In the genomic region with DNA sequence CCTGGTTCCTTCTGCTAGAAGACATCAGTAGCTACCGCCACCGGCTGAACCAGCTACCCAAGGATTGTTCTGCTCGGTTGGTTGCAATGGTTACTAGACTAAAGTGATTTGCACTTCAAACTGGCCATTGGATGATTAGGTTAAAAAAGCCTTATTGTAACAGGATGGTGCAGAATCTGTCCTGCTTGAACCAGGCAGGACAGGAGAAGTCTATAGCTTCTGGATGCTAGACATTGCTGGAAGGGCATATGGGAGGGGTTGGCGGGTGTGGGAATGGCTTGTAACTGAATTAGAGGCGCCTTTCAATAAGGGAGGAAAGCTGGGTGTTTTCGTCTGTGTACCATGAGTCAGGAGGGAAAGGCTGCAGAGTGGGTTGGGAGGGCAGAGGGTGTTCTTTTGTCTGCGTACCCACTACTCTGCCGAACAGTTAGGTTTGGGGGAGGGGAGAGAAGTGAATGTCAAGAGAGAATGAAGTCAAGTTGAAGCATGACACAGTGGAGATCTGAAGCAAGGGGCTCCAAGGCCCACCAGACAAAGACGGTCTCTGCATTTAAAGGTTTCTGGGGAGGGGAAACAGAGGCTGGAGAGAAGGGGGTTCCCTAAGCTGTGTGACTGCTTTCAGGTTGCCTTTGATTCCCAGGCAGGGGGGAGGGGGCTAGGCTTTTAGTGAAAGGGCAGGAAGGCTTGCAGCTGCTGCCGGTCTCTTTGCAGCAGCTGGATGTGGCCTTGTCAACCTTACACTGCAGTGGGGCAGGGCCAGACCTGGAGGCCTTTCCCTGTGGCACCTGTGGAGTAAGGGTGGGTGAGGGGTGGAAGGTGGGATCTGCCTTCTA, we compare ENCODE assay signal across 23 mouse cellular contexts. TPM values are rescaled to one million over a fixed set of nuclear protein-coding genes. Genes with fewer than 3 reads are reported as not detected.
DNase-seq lines count a peak whose midpoint lies in the region; ATAC-seq and TF ChIP-seq lines count a peak whose summit lies in the region.
"Had no signal": no experiment of that assay in that cellular context is flagged by ENCODE, and none has a peak within 500 bp of the region (broad histone marks: within the 10 kb centered on the region; RNA-seq: fewer than 3 reads in every experiment).

No protein-coding gene starts in this region.

- H3K36me3 ChIP-seq in kidney, embryonic 14.5 days (ENCODE audit: control insufficient read depth, insufficient read depth, low read length) = no peaks in the 10 kb centered on the region
- no peaks in the 10 kb centered on the region for H3K36me3 ChIP-seq in stomach, embryonic 15.5 days
- H3K36me3 ChIP-seq in stomach, postnatal 0 days (ENCODE audit: control insufficient read depth, insufficient read depth, low read length) = no peaks in the 10 kb centered on the region
- no peaks in the 10 kb centered on the region for H3K36me3 ChIP-seq in limb, embryonic 12.5 days
- H3K36me3 ChIP-seq: heart, embryonic 15.5 days had no signal

- H3K9ac ChIP-seq in kidney, embryonic 14.5 days (ENCODE audit: low read depth, low read length) = no peak overlapping the region
- no peak overlapping the region for H3K9ac ChIP-seq in stomach, embryonic 15.5 days
- no peak overlapping the region for H3K9ac ChIP-seq in stomach, postnatal 0 days (ENCODE audit: low read length)
- H3K9ac ChIP-seq in limb, embryonic 12.5 days (replicated peaks) = 0 out of 2 replicates have a peak overlapping the region, but pooled peaks have one; percentile 1
- H3K9ac ChIP-seq: heart, embryonic 15.5 days; liver, postnatal 0 days had no signal

- no peaks in the 10 kb centered on the region for H3K9me3 ChIP-seq in kidney, embryonic 14.5 days (ENCODE audit: control insufficient read depth, low read length)
- H3K9me3 ChIP-seq in stomach, embryonic 15.5 days = no peaks in the 10 kb centered on the region
- H3K9me3 ChIP-seq in stomach, postnatal 0 days (ENCODE audit: control insufficient read depth, low read length) = no peaks in the 10 kb centered on the region
- H3K9me3 ChIP-seq in limb, embryonic 12.5 days = no peaks in the 10 kb centered on the region
- H3K9me3 ChIP-seq: heart, embryonic 15.5 days; megakaryocyte, embryonic 14.5 days had no signal

- no peak for TF ChIP-seq CTCF in stomach, postnatal 0 days (IDR thresholded peaks at IDR 0.05; ENCODE audit: low read depth)

- ATAC-seq in kidney, embryonic 14.5 days (ENCODE audit: low FRiP score, low TSS enrichment) = peak; percentile 46; the same call in 1 of the 2 replicates
- 0 out of 2 replicates have a peak, but pooled peaks have one; percentile 45 for ATAC-seq in stomach, embryonic 15.5 days (ENCODE audit: insufficient read depth, low FRiP score, low read depth)
- no peak for ATAC-seq in stomach, postnatal 0 days (ENCODE audit: low FRiP score, low TSS enrichment)
- no peak; the same call in 1 of the 2 replicates for ATAC-seq in limb, embryonic 12.5 days (ENCODE audit: insufficient number of reproducible peaks, insufficient read depth, low FRiP score, low TSS enrichment, low read depth)
- ATAC-seq: liver, postnatal 0 days; Patski had no signal

- DNase-seq in kidney, postnatal 4 days = no peak
- no peak for DNase-seq in stomach, postnatal 0 days (ENCODE audit: low spot score)
- DNase-seq in embryo, embryonic 11 days = peak; percentile 28
- no peak for DNase-seq in layer of hippocampus, postnatal 10 days (ENCODE audit: low spot score in 2 of 2)
- no peak for DNase-seq in frontal cortex, adult 2 months (ENCODE audit: extremely low spot score in 1 of 2, low spot score in 1 of 2)
- DNase-seq: adrenal gland, postnatal 25 days; cerebellum, adult 11-12 months; cerebellum, postnatal 14 days; gastrocnemius, postnatal 10 days; heart, adult 2 months; heart, postnatal 4 days; kidney, adult 9 months; layer of hippocampus, postnatal 36 days; liver, postnatal 0 days; lung, postnatal 14 days; right cerebral cortex, postnatal 14 days; thymus, adult 2 months had no signal

- H3K4me2 ChIP-seq in kidney, embryonic 14.5 days (replicated peaks; ENCODE audit: low read depth, low read length) = no peak overlapping the region
- no peak overlapping the region for H3K4me2 ChIP-seq in stomach, embryonic 15.5 days
- no peak overlapping the region for H3K4me2 ChIP-seq in stomach, postnatal 0 days (replicated peaks; ENCODE audit: low read depth)
- no peak overlapping the region for H3K4me2 ChIP-seq in limb, embryonic 12.5 days
- H3K4me2 ChIP-seq: heart, embryonic 15.5 days had no signal

- H3K27ac ChIP-seq in kidney, embryonic 14.5 days (ENCODE audit: low read depth, low read length) = no peak overlapping the region
- H3K27ac ChIP-seq in stomach, embryonic 15.5 days = no peak overlapping the region
- no peak overlapping the region for H3K27ac ChIP-seq in stomach, postnatal 0 days (replicated peaks)
- no peak overlapping the region for H3K27ac ChIP-seq in limb, embryonic 12.5 days
- H3K27ac ChIP-seq: heart, adult 2 months; heart, embryonic 15.5 days had no signal

- H3K4me1 ChIP-seq in kidney, embryonic 14.5 days (ENCODE audit: control insufficient read depth, insufficient read depth, low read length) = no peaks in the 10 kb centered on the region
- H3K4me1 ChIP-seq in stomach, embryonic 15.5 days = 0 out of 2 replicates have a peak, but pooled peaks cover 3% of the 10 kb centered on the region
- H3K4me1 ChIP-seq in stomach, postnatal 0 days (replicated peaks; ENCODE audit: control insufficient read depth, insufficient read depth) = no peaks in the 10 kb centered on the region
- peaks cover 8% of the 10 kb centered on the region for H3K4me1 ChIP-seq in limb, embryonic 12.5 days (replicated peaks)
- H3K4me1 ChIP-seq: heart, embryonic 15.5 days; megakaryocyte, embryonic 14.5 days had no signal

- no peak for TF ChIP-seq EP300 in stomach, postnatal 0 days (optimal IDR thresholded peaks at IDR 0.05)

- WGBS in kidney, embryonic 14.5 days = 49% methylated on average over 10 of the region's 10 CpGs
- WGBS in stomach, embryonic 15.5 days = 54% methylated on average over 10 of the region's 10 CpGs
- WGBS in stomach, postnatal 0 days = 56% methylated on average over 10 of the region's 10 CpGs
- 57% methylated on average over 10 of the region's 10 CpGs for WGBS in limb, embryonic 12.5 days

- H3K4me3 ChIP-seq in kidney, embryonic 14.5 days (ENCODE audit: low read length) = no peak overlapping the region
- H3K4me3 ChIP-seq in stomach, embryonic 15.5 days (replicated peaks) = no peak overlapping the region
- H3K4me3 ChIP-seq in stomach, postnatal 0 days (ENCODE audit: low read depth, low read length) = no peak overlapping the region
- H3K4me3 ChIP-seq in limb, embryonic 12.5 days (replicated peaks) = no peak overlapping the region
- H3K4me3 ChIP-seq: heart, adult 2 months; heart, embryonic 15.5 days; megakaryocyte, embryonic 14.5 days had no signal

- no peaks in the 10 kb centered on the region for H3K27me3 ChIP-seq in kidney, embryonic 14.5 days (ENCODE audit: control insufficient read depth, insufficient read depth, low read length)
- no peaks in the 10 kb centered on the region for H3K27me3 ChIP-seq in stomach, embryonic 15.5 days (replicated peaks)
- no peaks in the 10 kb centered on the region for H3K27me3 ChIP-seq in stomach, postnatal 0 days (ENCODE audit: control insufficient read depth, insufficient read depth, low read length)
- peaks cover 12% of the 10 kb centered on the region for H3K27me3 ChIP-seq in limb, embryonic 12.5 days
- H3K27me3 ChIP-seq: Patski had no signal

RNA-seq across cellular contexts. Expression of gene Dclk3, which starts 48.0 kb away (rescaled TPM):
- polyA plus RNA-seq in kidney, embryonic 14.5 days (2014; fragmentation: Nextera tagmentation; extraction: Ambion mirVana) = 1.0 and 2.0 TPM in 2 replicates
- polyA plus RNA-seq in stomach, embryonic 15.5 days (2015; fragmentation: Nextera tagmentation; extraction: Ambion mirVana) = 0.59 and 0.71 TPM in 2 replicates
- polyA plus RNA-seq in stomach, postnatal 0 days (2015; fragmentation: Nextera tagmentation; extraction: Ambion mirVana) = 0.35 and 0.44 TPM in 2 replicates
- 0.39 and 0.67 TPM in 2 replicates for polyA plus RNA-seq in limb, embryonic 12.5 days (2016; fragmentation: Nextera tagmentation; extraction: Ambion mirVana)
- 10 to 100 TPM in 1 of 2 experiments, 1 to 10 TPM in 1; 8.6 to 10.6 TPM for total RNA-seq in layer of hippocampus, postnatal 10 days (2021)
- 21.5 and 23.8 TPM in 2 replicates for polyA plus RNA-seq in frontal cortex, adult 2 months (2012; rRNA removed)

Comparison
In these comparisons a context has a peak if more than half of its experiments do, and no peak if none do; other contexts are left out.
1. ATAC-seq: peak in kidney, embryonic 14.5 days (single experiment) and stomach, embryonic 15.5 days (single experiment); none in stomach, postnatal 0 days (single experiment) and limb, embryonic 12.5 days (single experiment).